Mouse (Mus musculus): Measurements from ENCODE around the gene Notch3. TPM values are rescaled to one million over a fixed set of nuclear protein-coding genes. Genes with fewer than 3 reads are reported as not detected.

The Notch3 gene
- total and polyA plus RNA-seq, 3 experiments = 0.16 to 4.4 (median 4.2) TPM

DNA sequence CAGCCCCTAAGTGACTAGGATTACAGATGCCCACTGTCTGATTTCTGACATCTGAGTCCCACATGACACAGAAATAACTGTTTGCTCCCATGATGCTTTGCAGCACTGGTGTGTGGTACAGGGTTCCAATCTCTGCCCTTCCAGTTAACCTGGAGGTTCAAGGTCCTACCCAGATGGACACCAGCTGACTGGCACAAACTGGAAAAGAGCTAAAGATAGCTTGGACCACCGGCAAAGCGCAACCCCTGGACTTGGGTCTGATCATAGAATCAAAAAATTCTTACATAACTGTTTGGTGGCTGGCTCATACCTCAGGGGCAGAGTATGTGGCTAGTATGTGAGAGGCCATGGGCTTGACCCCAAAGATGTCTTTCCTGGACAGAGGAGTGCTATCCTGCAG, 83.3 kb downstream of the Notch3 start:
- ATAC-seq (ENCODE audit: extremely low read depth, insufficient number of reproducible peaks, low FRiP score, poor library complexity, severe bottlenecking) = no peak
- Histone ChIP-seq H3K4me3 (ENCODE audit: low read depth, low read length) (no peak overlapping the region), H3K9me3 (replicated peaks) (peaks cover 5% of the 10 kb centered on the region), H3K36me3 (replicated peaks) (no peaks in the 10 kb centered on the region), H3K27me3 (ENCODE audit: insufficient read depth, low read length) (peaks cover 28% of the 10 kb centered on the region), H3K4me1 (ENCODE audit: insufficient read depth, low read depth, low read length) (peaks cover 27% of the 10 kb centered on the region)
- DNase-seq (ENCODE audit: low spot score) = no peak
- TF ChIP-seq CTCF (IDR thresholded peaks at IDR 0.05; ENCODE audit: low read depth, low read length) (no peak), GATA1 (IDR thresholded peaks at IDR 0.05; ENCODE audit: borderline replicate concordance, low read length) (no peak)

DNA sequence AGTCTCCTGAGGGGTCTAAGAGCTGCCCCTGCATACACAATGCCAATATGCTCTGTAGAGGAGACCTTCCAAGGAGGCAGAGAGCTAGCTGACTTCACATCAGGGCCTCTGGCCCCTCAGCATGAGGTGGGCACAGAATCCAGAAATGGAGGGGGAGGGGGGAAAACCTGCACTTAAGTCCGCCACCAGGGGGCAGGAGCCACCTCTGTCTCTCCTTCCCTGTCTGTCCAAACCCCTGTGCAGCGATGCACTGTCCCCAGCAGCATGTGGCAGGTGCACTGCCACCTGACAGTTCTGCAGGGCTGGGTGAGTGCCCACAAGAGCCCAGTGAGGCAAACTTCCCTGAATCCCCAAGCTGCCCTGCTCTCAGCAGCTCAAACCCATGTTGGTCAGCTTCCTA, 91.5 kb downstream of the Notch3 start:
- Histone ChIP-seq H3K4me3 (ENCODE audit: low read depth, low read length) (no peak overlapping the region), H3K4me1 (ENCODE audit: insufficient read depth, low read depth, low read length) (peaks cover 57% of the 10 kb centered on the region), H3K9me3 (replicated peaks) (peaks cover under 1% of the 10 kb centered on the region), H3K27me3 (ENCODE audit: insufficient read depth, low read length) (peaks cover 35% of the 10 kb centered on the region), H3K36me3 (replicated peaks) (no peaks in the 10 kb centered on the region)
- TF ChIP-seq GATA1 (IDR thresholded peaks at IDR 0.05; ENCODE audit: borderline replicate concordance, low read length) (no peak), GATA2 (IDR thresholded peaks at IDR 0.05; ENCODE audit: borderline replicate concordance, low read depth, low read length) (no peak), POLR2AphosphoS5 (IDR thresholded peaks at IDR 0.05; ENCODE audit: insufficient replicate concordance, low read depth, low read length) (no peak), TAL1 (conservative IDR thresholded peaks at IDR 0.05; ENCODE audit: low read depth, low read length) (no peak), CTCF (IDR thresholded peaks at IDR 0.05; ENCODE audit: low read depth, low read length) (peak; percentile 73)
- DNase-seq (ENCODE audit: low spot score) (peak; percentile 31), ATAC-seq (ENCODE audit: extremely low read depth, insufficient number of reproducible peaks, low FRiP score, poor library complexity, severe bottlenecking) (peak; percentile 50)

DNA sequence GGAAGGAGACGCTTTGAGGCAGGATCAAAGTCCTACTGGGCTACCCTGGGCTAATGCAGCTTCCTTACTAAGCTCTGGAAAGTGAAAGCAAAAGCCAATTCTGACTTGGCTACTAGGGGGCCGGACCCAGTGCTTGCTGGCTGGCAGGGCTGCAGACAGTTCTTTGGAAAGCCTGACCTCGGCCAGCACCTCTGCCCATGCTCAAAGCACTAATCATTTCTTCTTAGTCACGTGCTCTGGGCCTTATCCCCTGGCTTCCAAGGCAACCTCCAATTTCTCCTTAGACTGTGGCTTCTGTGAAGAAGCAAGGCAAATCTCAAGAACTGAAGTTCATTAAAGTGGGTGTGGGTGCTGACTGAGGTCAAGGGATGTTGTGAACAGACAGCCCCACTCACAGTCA, 92.0 kb downstream of the Notch3 start:
- TF ChIP-seq GATA2 (IDR thresholded peaks at IDR 0.05; ENCODE audit: borderline replicate concordance, low read depth, low read length) (no peak), POLR2AphosphoS5 (IDR thresholded peaks at IDR 0.05; ENCODE audit: insufficient replicate concordance, low read depth, low read length) (no peak), GATA1 (IDR thresholded peaks at IDR 0.05; ENCODE audit: borderline replicate concordance, low read length) (no peak), TAL1 (conservative IDR thresholded peaks at IDR 0.05; ENCODE audit: low read depth, low read length) (no peak), CTCF (IDR thresholded peaks at IDR 0.05; ENCODE audit: low read depth, low read length) (no peak)
- Histone ChIP-seq H3K9me3 (replicated peaks) (peaks cover 3% of the 10 kb centered on the region), H3K27me3 (ENCODE audit: insufficient read depth, low read length) (peaks cover 33% of the 10 kb centered on the region), H3K36me3 (replicated peaks) (no peaks in the 10 kb centered on the region), H3K4me3 (ENCODE audit: low read depth, low read length) (peak overlapping the region; percentile 47; the same call in 1 of the 2 replicates), H3K4me1 (ENCODE audit: insufficient read depth, low read depth, low read length) (peaks cover 55% of the 10 kb centered on the region)
- DNase-seq (ENCODE audit: low spot score) = no peak
- ATAC-seq (ENCODE audit: extremely low read depth, insufficient number of reproducible peaks, low FRiP score, poor library complexity, severe bottlenecking) = no peak

DNA sequence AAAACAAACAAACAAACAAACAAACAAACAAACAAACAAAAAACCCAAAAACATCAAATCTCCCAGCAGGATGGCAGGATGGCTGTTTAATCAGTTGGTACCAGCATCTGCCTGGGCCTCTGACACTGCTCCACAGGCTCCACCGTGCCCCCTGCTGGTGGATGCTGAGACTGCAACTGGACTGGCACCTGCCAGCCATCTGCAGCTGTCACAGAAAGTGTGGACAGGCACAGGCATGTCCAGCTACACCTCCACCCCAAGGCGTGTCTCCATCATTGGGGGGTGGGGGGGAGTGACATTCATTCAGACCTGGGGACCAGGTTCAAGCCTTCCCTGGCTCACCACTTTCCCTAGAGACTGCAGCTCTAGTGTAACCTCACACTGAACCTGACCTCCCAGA, 93.3 kb downstream of the Notch3 start:
- peak; percentile 70 for DNase-seq (ENCODE audit: low spot score)
- TF ChIP-seq CTCF (IDR thresholded peaks at IDR 0.05; ENCODE audit: low read depth, low read length) (peak; percentile 98), GATA1 (IDR thresholded peaks at IDR 0.05; ENCODE audit: borderline replicate concordance, low read length) (no peak)
- Histone ChIP-seq H3K9me3 (replicated peaks) (peaks cover 3% of the 10 kb centered on the region), H3K4me3 (ENCODE audit: low read depth, low read length) (no peak overlapping the region), H3K36me3 (replicated peaks) (no peaks in the 10 kb centered on the region), H3K27me3 (ENCODE audit: insufficient read depth, low read length) (peaks cover 22% of the 10 kb centered on the region; the same call in 1 of the 2 replicates), H3K4me1 (ENCODE audit: insufficient read depth, low read depth, low read length) (peaks cover 55% of the 10 kb centered on the region)
- ATAC-seq (ENCODE audit: extremely low read depth, insufficient number of reproducible peaks, low FRiP score, poor library complexity, severe bottlenecking) = no peak; the same call in 1 of the 2 replicates

Other genes with a start within 250 kb of the Notch3 start
- 53.6 and 59.3 TPM in 2 replicates for gene Rrp1b, start 130.8 kb downstream of the Notch3 start, total RNA-seq (2014; fragmentation: Nextera tagmentation)
- 33.1 and 38.5 TPM in 2 replicates for gene Rrp1b, start 130.8 kb downstream of the Notch3 start, total RNA-seq (2017)
- 156 and 201 TPM in 2 replicates for gene Rrp1b, start 130.8 kb downstream of the Notch3 start, polyA plus RNA-seq (2012)
- not detected in 2 replicates for gene Hsf2bp, start 130.5 kb downstream of the Notch3 start, total RNA-seq (2014; fragmentation: Nextera tagmentation)
- not detected in 2 replicates for gene Hsf2bp, start 130.5 kb downstream of the Notch3 start, total RNA-seq (2017)
- not detected in 2 replicates for gene Hsf2bp, start 130.5 kb downstream of the Notch3 start, polyA plus RNA-seq (2012)
- gene Ephx3, start 22.7 kb upstream of the Notch3 start, total RNA-seq (2014; fragmentation: Nextera tagmentation) = 0.29 and 0.68 TPM in 2 replicates
- 0.23 and 0.38 TPM in 2 replicates for gene Ephx3, start 22.7 kb upstream of the Notch3 start, total RNA-seq (2017)
- gene Ephx3, start 22.7 kb upstream of the Notch3 start, polyA plus RNA-seq (2012) = 0.02 TPM in 1 of 2 replicates, not detected in the other
- 269 and 323 TPM in 2 replicates for gene Brd4, start 117.9 kb upstream of the Notch3 start, total RNA-seq (2014; fragmentation: Nextera tagmentation)
- 11.5 and 16.0 TPM in 2 replicates for gene Brd4, start 117.9 kb upstream of the Notch3 start, total RNA-seq (2017)
- gene Brd4, start 117.9 kb upstream of the Notch3 start, polyA plus RNA-seq (2012) = 210 and 237 TPM in 2 replicates
- gene Akap8, start 154.4 kb upstream of the Notch3 start, total RNA-seq (2014; fragmentation: Nextera tagmentation) = 67.3 and 80.8 TPM in 2 replicates
- gene Akap8, start 154.4 kb upstream of the Notch3 start, total RNA-seq (2017) = 119 and 132 TPM in 2 replicates
- gene Akap8, start 154.4 kb upstream of the Notch3 start, polyA plus RNA-seq (2012) = 251 and 272 TPM in 2 replicates
- 57.8 and 68.8 TPM in 2 replicates for gene Akap8l, start 183.8 kb upstream of the Notch3 start, total RNA-seq (2014; fragmentation: Nextera tagmentation)
- 44.4 and 57.6 TPM in 2 replicates for gene Akap8l, start 183.8 kb upstream of the Notch3 start, total RNA-seq (2017)
- gene Akap8l, start 183.8 kb upstream of the Notch3 start, polyA plus RNA-seq (2012) = 80.3 and 101 TPM in 2 replicates
- gene Wiz, start 222.6 kb upstream of the Notch3 start, total RNA-seq (2014; fragmentation: Nextera tagmentation) = 66.2 and 66.7 TPM in 2 replicates
- gene Wiz, start 222.6 kb upstream of the Notch3 start, total RNA-seq (2017) = 2.3 and 2.7 TPM in 2 replicates
- gene Wiz, start 222.6 kb upstream of the Notch3 start, polyA plus RNA-seq (2012) = 87.8 and 88.7 TPM in 2 replicates
- gene Rasal3, start 236.7 kb upstream of the Notch3 start, total RNA-seq (2014; fragmentation: Nextera tagmentation) = 1.5 and 2.9 TPM in 2 replicates
- 6.5 and 6.8 TPM in 2 replicates for gene Rasal3, start 236.7 kb upstream of the Notch3 start, total RNA-seq (2017)
- gene Rasal3, start 236.7 kb upstream of the Notch3 start, polyA plus RNA-seq (2012) = 0.86 and 1.1 TPM in 2 replicates

Measured in G1E (cell line).